Mouse (Mus musculus): ENCODE data around the gene Setd3. TPM values are rescaled to one million over a fixed set of nuclear protein-coding genes. Genes with fewer than 3 reads are reported as not detected.
"Not testable (repeated sequence)": the region's sequence is repeated elsewhere in the genome, so short reads cannot be mapped to it uniquely, and the experiment has no call there.

Setd3 gene
- polyA plus RNA-seq, 1 experiment from 2014 or later, result 104 TPM

- H3K36me3 ChIP-seq (ENCODE audit: control insufficient read depth, insufficient read depth), result peaks cover 3% of the 10 kb centered on the region; the same call in 1 of the 2 replicates
- H3K4me2 ChIP-seq (ENCODE audit: low read length), result no peak overlapping the region
- H3K27ac ChIP-seq (ENCODE audit: low read length), result no peak overlapping the region
- 65% methylated on average over 3 of the region's 3 CpGs for WGBS
- no peak for ATAC-seq
- H3K9me3 ChIP-seq (ENCODE audit: control insufficient read depth, low read length), result no peaks in the 10 kb centered on the region
- no peaks in the 10 kb centered on the region for H3K4me1 ChIP-seq (replicated peaks; ENCODE audit: control insufficient read depth, insufficient read depth, low read length)
- H3K9ac ChIP-seq (replicated peaks; ENCODE audit: low read depth, low read length), result no peak overlapping the region
- H3K4me3 ChIP-seq (replicated peaks; ENCODE audit: low read length), result no peak overlapping the region
- H3K27me3 ChIP-seq (replicated peaks; ENCODE audit: control insufficient read depth, insufficient read depth, low read length), result no peaks in the 10 kb centered on the region
These were observed 68.4 kb downstream of the Setd3 start for GRCm38 (mm10) chr12:108110674-108111073.

- peaks cover 3% of the 10 kb centered on the region; the same call in 1 of the 2 replicates for H3K36me3 ChIP-seq (ENCODE audit: control insufficient read depth, insufficient read depth)
- H3K27me3 ChIP-seq (replicated peaks; ENCODE audit: control insufficient read depth, insufficient read depth, low read length), result no peaks in the 10 kb centered on the region
- ATAC-seq, result no peak
- H3K27ac ChIP-seq (ENCODE audit: low read length), result no peak overlapping the region
- no peaks in the 10 kb centered on the region for H3K9me3 ChIP-seq (ENCODE audit: control insufficient read depth, low read length)
- WGBS, result 89% methylated on average over 4 of the region's 4 CpGs
- no peaks in the 10 kb centered on the region for H3K4me1 ChIP-seq (replicated peaks; ENCODE audit: control insufficient read depth, insufficient read depth, low read length)
- H3K4me2 ChIP-seq (ENCODE audit: low read length), result no peak overlapping the region
- H3K9ac ChIP-seq (replicated peaks; ENCODE audit: low read depth, low read length), result no peak overlapping the region
- no peak overlapping the region for H3K4me3 ChIP-seq (replicated peaks; ENCODE audit: low read length)
These were observed 69.4 kb downstream of the Setd3 start for GRCm38 (mm10) chr12:108109732-108110131.

- not testable (repeated sequence) for ATAC-seq; H3K9ac ChIP-seq (replicated peaks; ENCODE audit: low read depth, low read length); H3K4me3 ChIP-seq (replicated peaks; ENCODE audit: low read length); H3K9me3 ChIP-seq (ENCODE audit: control insufficient read depth, low read length); H3K36me3 ChIP-seq (ENCODE audit: control insufficient read depth, insufficient read depth); H3K27me3 ChIP-seq (replicated peaks; ENCODE audit: control insufficient read depth, insufficient read depth, low read length); H3K4me2 ChIP-seq (ENCODE audit: low read length); H3K27ac ChIP-seq (ENCODE audit: low read length); H3K4me1 ChIP-seq (replicated peaks; ENCODE audit: control insufficient read depth, insufficient read depth, low read length)
- WGBS, result 89% methylated on average over 7 of the region's 7 CpGs
These were observed 70.5 kb downstream of the Setd3 start for GRCm38 (mm10) chr12:108108591-108108990.

- H3K4me3 ChIP-seq (replicated peaks; ENCODE audit: low read length), result no peak overlapping the region
- H3K9ac ChIP-seq (replicated peaks; ENCODE audit: low read depth, low read length), result no peak overlapping the region
- no peaks in the 10 kb centered on the region for H3K27me3 ChIP-seq (replicated peaks; ENCODE audit: control insufficient read depth, insufficient read depth, low read length)
- WGBS, result 79% methylated on average over 6 of the region's 6 CpGs
- H3K27ac ChIP-seq (ENCODE audit: low read length), result no peak overlapping the region
- no peak for ATAC-seq
- H3K9me3 ChIP-seq (ENCODE audit: control insufficient read depth, low read length), result no peaks in the 10 kb centered on the region
- no peak overlapping the region for H3K4me2 ChIP-seq (ENCODE audit: low read length)
- peaks cover under 1% of the 10 kb centered on the region; the same call in 1 of the 2 replicates for H3K4me1 ChIP-seq (replicated peaks; ENCODE audit: control insufficient read depth, insufficient read depth, low read length)
- peaks cover 3% of the 10 kb centered on the region; the same call in 1 of the 2 replicates for H3K36me3 ChIP-seq (ENCODE audit: control insufficient read depth, insufficient read depth)
These were observed 75.8 kb downstream of the Setd3 start for GRCm38 (mm10) chr12:108103292-108103691.

GRCm38 (mm10) chr12:108102119-108102518 is 77.0 kb downstream of the Setd3 start:
- H3K4me1 ChIP-seq (replicated peaks; ENCODE audit: control insufficient read depth, insufficient read depth, low read length), result peaks cover 2% of the 10 kb centered on the region; the same call in 1 of the 2 replicates
- ATAC-seq, result no peak
- H3K27ac ChIP-seq (ENCODE audit: low read length), result no peak overlapping the region
- 80% methylated on average over 2 of the region's 2 CpGs for WGBS
- H3K4me2 ChIP-seq (ENCODE audit: low read length), result no peak overlapping the region
- no peak overlapping the region for H3K4me3 ChIP-seq (replicated peaks; ENCODE audit: low read length)
- no peak overlapping the region for H3K9ac ChIP-seq (replicated peaks; ENCODE audit: low read depth, low read length)
- H3K36me3 ChIP-seq (ENCODE audit: control insufficient read depth, insufficient read depth), result peaks cover 3% of the 10 kb centered on the region; the same call in 1 of the 2 replicates
- H3K9me3 ChIP-seq (ENCODE audit: control insufficient read depth, low read length), result no peaks in the 10 kb centered on the region
- no peaks in the 10 kb centered on the region for H3K27me3 ChIP-seq (replicated peaks; ENCODE audit: control insufficient read depth, insufficient read depth, low read length)

- no peak for ATAC-seq
- Histone ChIP-seq H3K4me1 (replicated peaks; ENCODE audit: control insufficient read depth, insufficient read depth, low read length) (peaks cover 2% of the 10 kb centered on the region; the same call in 1 of the 2 replicates), H3K9ac (replicated peaks; ENCODE audit: low read depth, low read length) (no peak overlapping the region), H3K4me3 (replicated peaks; ENCODE audit: low read length) (no peak overlapping the region), H3K27ac (ENCODE audit: low read length) (no peak overlapping the region), H3K9me3 (ENCODE audit: control insufficient read depth, low read length) (no peaks in the 10 kb centered on the region), H3K36me3 (ENCODE audit: control insufficient read depth, insufficient read depth) (no peaks in the 10 kb centered on the region), H3K4me2 (ENCODE audit: low read length) (no peak overlapping the region), H3K27me3 (replicated peaks; ENCODE audit: control insufficient read depth, insufficient read depth, low read length) (no peaks in the 10 kb centered on the region)
- 83% methylated on average over 8 of the region's 8 CpGs for WGBS
These were observed 78.9 kb downstream of the Setd3 start for GRCm38 (mm10) chr12:108100181-108100580.

GRCm38 (mm10) chr12:108098201-108098980 is 80.7 kb downstream of the Setd3 start:
- no peaks in the 10 kb centered on the region for H3K36me3 ChIP-seq (ENCODE audit: control insufficient read depth, insufficient read depth)
- no peaks in the 10 kb centered on the region for H3K27me3 ChIP-seq (replicated peaks; ENCODE audit: control insufficient read depth, insufficient read depth, low read length)
- no peak overlapping the region for H3K4me2 ChIP-seq (ENCODE audit: low read length)
- H3K9ac ChIP-seq (replicated peaks; ENCODE audit: low read depth, low read length), result no peak overlapping the region
- no peak overlapping the region for H3K27ac ChIP-seq (ENCODE audit: low read length)
- ATAC-seq, result no peak
- 60% methylated on average over 18 of the region's 18 CpGs for WGBS
- no peaks in the 10 kb centered on the region for H3K9me3 ChIP-seq (ENCODE audit: control insufficient read depth, low read length)
- peaks cover 6% of the 10 kb centered on the region; the same call in 1 of the 2 replicates for H3K4me1 ChIP-seq (replicated peaks; ENCODE audit: control insufficient read depth, insufficient read depth, low read length)
- no peak overlapping the region for H3K4me3 ChIP-seq (replicated peaks; ENCODE audit: low read length)

GRCm38 (mm10) chr12:108097643-108098042 is 81.5 kb downstream of the Setd3 start:
- 94% methylated on average over 8 of the region's 8 CpGs for WGBS
- Histone ChIP-seq H3K27me3 (replicated peaks; ENCODE audit: control insufficient read depth, insufficient read depth, low read length) (no peaks in the 10 kb centered on the region), H3K4me2 (ENCODE audit: low read length) (no peak overlapping the region), H3K4me3 (replicated peaks; ENCODE audit: low read length) (no peak overlapping the region), H3K27ac (ENCODE audit: low read length) (no peak overlapping the region), H3K4me1 (replicated peaks; ENCODE audit: control insufficient read depth, insufficient read depth, low read length) (peaks cover 6% of the 10 kb centered on the region; the same call in 1 of the 2 replicates), H3K9me3 (ENCODE audit: control insufficient read depth, low read length) (no peaks in the 10 kb centered on the region), H3K9ac (replicated peaks; ENCODE audit: low read depth, low read length) (no peak overlapping the region), H3K36me3 (ENCODE audit: control insufficient read depth, insufficient read depth) (no peaks in the 10 kb centered on the region)
- no peak for ATAC-seq

- H3K4me1 ChIP-seq (replicated peaks; ENCODE audit: control insufficient read depth, insufficient read depth, low read length), result no peaks in the 10 kb centered on the region
- no peak overlapping the region for H3K9ac ChIP-seq (replicated peaks; ENCODE audit: low read depth, low read length)
- H3K36me3 ChIP-seq (ENCODE audit: control insufficient read depth, insufficient read depth), result no peaks in the 10 kb centered on the region
- no peak for ATAC-seq
- H3K9me3 ChIP-seq (ENCODE audit: control insufficient read depth, low read length), result no peaks in the 10 kb centered on the region
- H3K4me2 ChIP-seq (ENCODE audit: low read length), result no peak overlapping the region
- whole genome bisulfite sequencing, result 80% methylated on average over 9 of the region's 9 CpGs
- H3K4me3 ChIP-seq (replicated peaks; ENCODE audit: low read length), result no peak overlapping the region
- H3K27ac ChIP-seq (ENCODE audit: low read length), result no peak overlapping the region
- no peaks in the 10 kb centered on the region for H3K27me3 ChIP-seq (replicated peaks; ENCODE audit: control insufficient read depth, insufficient read depth, low read length)
These were observed 90.9 kb downstream of the Setd3 start for GRCm38 (mm10) chr12:108088253-108088652.

Data from forebrain, embryonic 16.5 days (tissue).